Mouse (Mus musculus): ENCODE measurements around the gene Tle4. TPM values are rescaled to one million over a fixed set of nuclear protein-coding genes. Genes with fewer than 3 reads are reported as not detected.

Gene Tle4
- total and polyA plus RNA-seq, 2 experiments from 2014 or later, result 3.4 to 13.8 TPM

DNA sequence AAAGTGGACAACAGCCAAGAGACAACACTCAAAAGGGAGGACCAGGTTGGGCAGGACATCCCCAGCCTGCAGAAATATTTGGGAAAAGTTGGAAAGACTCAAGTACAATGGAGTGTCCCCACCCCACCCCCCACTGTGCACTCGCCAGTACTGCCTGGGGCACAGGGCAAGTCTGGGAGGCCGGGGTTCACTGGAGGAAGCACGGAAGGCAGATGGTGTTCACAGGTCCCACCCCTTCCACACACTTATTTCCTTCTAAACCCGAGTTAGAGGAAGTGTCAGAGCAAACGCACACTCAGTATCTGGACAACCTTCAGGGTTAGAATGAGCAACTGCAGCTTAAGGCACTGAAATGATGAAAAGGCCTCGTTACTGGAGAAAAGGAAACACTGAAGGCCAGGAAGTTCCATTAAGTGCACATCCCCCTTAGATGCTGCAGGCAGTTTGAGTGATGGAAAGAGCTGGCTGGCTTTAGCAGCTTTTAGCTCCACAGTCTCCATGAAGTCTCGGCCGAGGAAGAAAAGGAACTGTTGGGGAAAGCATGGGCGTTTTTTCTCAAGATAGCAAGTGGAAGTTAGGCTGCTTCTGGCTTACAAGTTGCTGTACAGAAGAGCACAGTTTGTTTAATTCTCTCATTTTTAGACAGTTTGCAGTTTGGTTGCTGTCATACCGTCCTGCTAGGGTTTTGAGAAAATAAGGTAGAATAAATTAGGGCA is 37.5 kb upstream of the Tle4 start:
- no peaks in the 10 kb centered on the region for H3K27me3 ChIP-seq (ENCODE audit: control insufficient read depth, insufficient read depth, low read length)
- DNase-seq (ENCODE audit: low spot score) (no peak), ATAC-seq (ENCODE audit: insufficient read depth, low read depth) (no peak)
- H3K36me3 ChIP-seq (replicated peaks; ENCODE audit: control insufficient read depth, insufficient read depth, low read length), result no peaks in the 10 kb centered on the region
- no peak overlapping the region for H3K27ac ChIP-seq (ENCODE audit: low read depth)
- TF ChIP-seq EP300 (IDR thresholded peaks at IDR 0.05; ENCODE audit: low read depth), result no peak
- TF ChIP-seq CTCF (IDR thresholded peaks at IDR 0.05; ENCODE audit: low read depth), result no peak
- H3K4me2 ChIP-seq (ENCODE audit: low read depth, low read length), result no peak overlapping the region; the same call in 1 of the 2 replicates
- H3K9ac ChIP-seq (replicated peaks; ENCODE audit: low read depth, low read length), result no peak overlapping the region
- H3K4me3 ChIP-seq (ENCODE audit: low read depth, low read length), result no peak overlapping the region
- no peaks in the 10 kb centered on the region for H3K9me3 ChIP-seq (replicated peaks; ENCODE audit: control insufficient read depth, low read length)
- no peaks in the 10 kb centered on the region for H3K4me1 ChIP-seq (ENCODE audit: control insufficient read depth, insufficient read depth)
- WGBS, result 42% methylated on average over 10 of the region's 10 CpGs

DNA sequence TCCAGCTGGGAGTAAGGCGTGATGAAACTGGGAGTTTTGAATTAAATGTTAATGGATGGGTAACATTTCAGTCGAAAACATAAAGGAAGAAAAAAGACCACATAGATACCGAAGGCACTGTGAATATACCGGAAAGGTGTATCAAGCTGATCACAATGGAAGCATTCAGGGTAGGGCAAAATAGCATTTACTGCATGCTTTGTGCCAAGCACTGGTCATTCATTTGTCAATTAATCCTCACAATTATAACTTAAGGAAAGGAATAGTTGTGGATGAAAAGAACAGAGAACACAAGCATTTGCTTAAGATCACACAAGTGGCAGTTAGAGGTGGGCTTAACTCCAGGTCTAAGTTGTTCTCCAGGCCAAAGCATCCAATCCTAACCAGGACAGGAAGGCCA is 25.5 kb upstream of the Tle4 start:
- ATAC-seq (ENCODE audit: insufficient read depth, low read depth) (no peak), DNase-seq (ENCODE audit: low spot score) (no peak)
- Histone ChIP-seq H3K36me3 (replicated peaks; ENCODE audit: control insufficient read depth, insufficient read depth, low read length) (no peaks in the 10 kb centered on the region), H3K4me1 (ENCODE audit: control insufficient read depth, insufficient read depth) (no peaks in the 10 kb centered on the region), H3K27ac (ENCODE audit: low read depth) (no peak overlapping the region), H3K4me3 (ENCODE audit: low read depth, low read length) (no peak overlapping the region), H3K9ac (replicated peaks; ENCODE audit: low read depth, low read length) (no peak overlapping the region), H3K4me2 (ENCODE audit: low read depth, low read length) (no peak overlapping the region), H3K9me3 (replicated peaks; ENCODE audit: control insufficient read depth, low read length) (no peaks in the 10 kb centered on the region), H3K27me3 (ENCODE audit: control insufficient read depth, insufficient read depth, low read length) (no peaks in the 10 kb centered on the region)
- TF ChIP-seq EP300 (IDR thresholded peaks at IDR 0.05; ENCODE audit: low read depth) (no peak), CTCF (IDR thresholded peaks at IDR 0.05; ENCODE audit: low read depth) (no peak)
- WGBS, result 70% methylated on average over 4 of the region's 4 CpGs

DNA sequence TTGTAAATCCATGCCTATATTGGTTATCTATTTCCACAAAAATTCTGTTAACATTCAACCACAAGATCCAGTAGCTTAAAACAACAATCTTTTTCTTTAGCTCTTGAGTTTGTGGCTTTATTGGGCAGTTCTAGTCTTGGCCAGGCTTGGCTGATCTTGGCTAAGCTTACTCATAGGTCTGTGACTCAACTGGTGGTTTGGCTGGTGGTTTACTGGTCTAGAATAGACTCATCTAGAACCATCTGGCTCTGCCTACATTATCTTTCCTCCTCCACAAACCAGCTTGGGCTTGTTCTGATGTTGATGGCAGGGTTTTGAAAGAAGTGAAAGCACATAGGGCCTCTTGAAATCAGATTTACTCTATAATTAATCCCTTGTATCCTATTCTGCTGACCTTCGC is 22.7 kb upstream of the Tle4 start:
- ATAC-seq (ENCODE audit: insufficient read depth, low read depth) (no peak), DNase-seq (ENCODE audit: low spot score) (no peak)
- H3K36me3 ChIP-seq (replicated peaks; ENCODE audit: control insufficient read depth, insufficient read depth, low read length), result no peaks in the 10 kb centered on the region
- TF ChIP-seq CTCF (IDR thresholded peaks at IDR 0.05; ENCODE audit: low read depth) (no peak), EP300 (IDR thresholded peaks at IDR 0.05; ENCODE audit: low read depth) (no peak)
- H3K4me3 ChIP-seq (ENCODE audit: low read depth, low read length), result no peak overlapping the region
- no peaks in the 10 kb centered on the region for H3K27me3 ChIP-seq (ENCODE audit: control insufficient read depth, insufficient read depth, low read length)
- no peaks in the 10 kb centered on the region for H3K4me1 ChIP-seq (ENCODE audit: control insufficient read depth, insufficient read depth)
- no peak overlapping the region for H3K4me2 ChIP-seq (ENCODE audit: low read depth, low read length)
- 97% methylated on average over 1 of the region's 1 CpGs for WGBS
- H3K9me3 ChIP-seq (replicated peaks; ENCODE audit: control insufficient read depth, low read length), result no peaks in the 10 kb centered on the region
- no peak overlapping the region for H3K27ac ChIP-seq (ENCODE audit: low read depth)
- H3K9ac ChIP-seq (replicated peaks; ENCODE audit: low read depth, low read length), result no peak overlapping the region

DNA sequence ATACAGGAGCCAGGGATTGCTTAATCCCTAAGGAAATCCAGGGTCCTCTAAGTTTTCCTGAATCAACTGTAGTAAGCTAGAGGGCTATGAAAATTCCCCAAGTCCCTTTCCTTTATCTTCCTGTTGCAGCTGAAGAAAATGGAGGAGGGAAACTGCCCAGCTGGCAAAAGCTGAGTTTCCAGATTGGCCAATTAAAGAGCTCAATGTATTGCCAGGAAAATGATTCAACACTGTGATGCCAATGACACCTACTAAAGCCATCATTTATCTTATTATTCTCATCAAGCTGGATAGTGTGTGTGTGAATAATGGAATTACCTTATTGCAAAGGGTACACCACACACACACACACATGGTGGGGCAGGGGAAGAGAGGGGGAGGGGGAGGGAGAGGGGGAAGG is 22.0 kb upstream of the Tle4 start:
- no peak for TF ChIP-seq CTCF (IDR thresholded peaks at IDR 0.05; ENCODE audit: low read depth)
- no peak for TF ChIP-seq EP300 (IDR thresholded peaks at IDR 0.05; ENCODE audit: low read depth)
- H3K27ac ChIP-seq (ENCODE audit: low read depth), result no peak overlapping the region
- DNase-seq (ENCODE audit: low spot score), result no peak
- ATAC-seq (ENCODE audit: insufficient read depth, low read depth), result no peak
- H3K4me3 ChIP-seq (ENCODE audit: low read depth, low read length), result no peak overlapping the region
- H3K4me1 ChIP-seq (ENCODE audit: control insufficient read depth, insufficient read depth), result no peaks in the 10 kb centered on the region
- no peaks in the 10 kb centered on the region for H3K9me3 ChIP-seq (replicated peaks; ENCODE audit: control insufficient read depth, low read length)
- no peaks in the 10 kb centered on the region for H3K36me3 ChIP-seq (replicated peaks; ENCODE audit: control insufficient read depth, insufficient read depth, low read length)
- no peak overlapping the region for H3K4me2 ChIP-seq (ENCODE audit: low read depth, low read length)
- no peak overlapping the region for H3K9ac ChIP-seq (replicated peaks; ENCODE audit: low read depth, low read length)
- H3K27me3 ChIP-seq (ENCODE audit: control insufficient read depth, insufficient read depth, low read length), result no peaks in the 10 kb centered on the region

DNA sequence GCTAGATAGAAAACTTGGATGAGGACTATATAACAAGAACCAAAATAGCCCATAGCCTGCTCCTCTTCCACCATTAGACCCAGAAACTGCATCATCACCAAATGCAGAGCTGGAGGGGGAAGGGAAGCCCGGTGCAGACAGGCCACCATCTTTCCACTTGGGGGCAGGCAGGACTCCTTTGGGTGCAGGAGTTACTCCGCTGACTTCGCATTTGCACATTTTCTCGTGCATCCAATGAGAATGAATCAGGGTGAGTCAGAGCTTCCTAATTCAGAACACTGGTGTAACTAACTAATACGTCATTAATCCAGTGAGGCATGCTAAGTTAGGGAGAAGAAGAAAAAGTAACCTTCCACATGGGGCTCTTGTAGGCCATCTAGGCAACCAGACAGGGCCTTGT is 17.0 kb upstream of the Tle4 start:
- Histone ChIP-seq H3K4me2 (ENCODE audit: low read depth, low read length) (no peak overlapping the region), H3K36me3 (replicated peaks; ENCODE audit: control insufficient read depth, insufficient read depth, low read length) (no peaks in the 10 kb centered on the region), H3K27me3 (ENCODE audit: control insufficient read depth, insufficient read depth, low read length) (0 out of 2 replicates have a peak, but pooled peaks cover 3% of the 10 kb centered on the region), H3K4me3 (ENCODE audit: low read depth, low read length) (no peak overlapping the region), H3K9ac (replicated peaks; ENCODE audit: low read depth, low read length) (no peak overlapping the region), H3K9me3 (replicated peaks; ENCODE audit: control insufficient read depth, low read length) (no peaks in the 10 kb centered on the region), H3K27ac (ENCODE audit: low read depth) (no peak overlapping the region), H3K4me1 (ENCODE audit: control insufficient read depth, insufficient read depth) (no peaks in the 10 kb centered on the region)
- 73% methylated on average over 5 of the region's 5 CpGs for WGBS
- no peak for ATAC-seq (ENCODE audit: insufficient read depth, low read depth)
- no peak for DNase-seq (ENCODE audit: low spot score)
- TF ChIP-seq CTCF (IDR thresholded peaks at IDR 0.05; ENCODE audit: low read depth), result no peak
- TF ChIP-seq EP300 (IDR thresholded peaks at IDR 0.05; ENCODE audit: low read depth), result no peak

Measured in heart, postnatal 0 days (tissue).